ENCODE assay signal across 8 mouse cellular contexts in the genomic region with DNA sequence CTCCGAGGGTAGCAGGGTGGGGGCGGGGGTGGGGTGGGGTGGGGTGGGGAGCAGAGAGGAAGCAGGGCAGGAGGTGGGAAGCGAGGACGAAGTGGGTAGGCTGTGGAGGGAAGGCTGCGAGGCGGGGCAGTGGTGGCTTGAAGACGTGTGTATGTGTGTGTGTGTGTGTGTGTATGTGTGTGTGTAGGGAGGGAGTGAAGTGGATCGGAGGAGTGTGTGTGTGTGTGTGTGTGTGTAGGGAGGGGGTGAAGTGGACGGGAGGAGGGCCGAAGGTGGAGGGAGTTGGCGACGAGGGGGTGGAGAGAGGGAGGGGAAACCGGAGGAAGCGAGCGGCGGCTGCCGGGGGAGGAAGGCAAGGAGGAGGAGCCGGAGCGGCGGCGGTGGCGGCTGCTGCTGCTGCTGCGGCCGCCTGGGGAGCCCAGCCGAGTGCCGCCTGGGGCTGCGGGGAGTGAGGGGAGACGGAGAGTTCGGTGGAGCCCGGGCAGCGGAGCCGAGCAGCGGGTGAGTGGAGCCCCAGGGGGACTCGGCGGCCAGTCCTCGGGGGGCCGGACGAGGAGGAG. TPM values are rescaled to one million over a fixed set of nuclear protein-coding genes. Genes with fewer than 3 reads are reported as not detected.
DNase-seq lines count a peak whose midpoint lies in the region; ATAC-seq and TF ChIP-seq lines count a peak whose summit lies in the region.

A gene (plus strand): TSS at position 351 of the 560 bp plus-strand sequence.

- intact Hi-C loops in gastrocnemius, adult 2 months (cut with DNase I), result loop anchor here (5.0 kb wide), 1 partner anchor 126 kb away; no protein-coding TSS in a partner anchor

- peak; percentile 70 for DNase-seq in T-cell, adult 2 months (ENCODE audit: low spot score)
- DNase-seq in gastrocnemius, adult 2 months, result peak; percentile 85
- peak; percentile 18 to 23 for DNase-seq in left cerebral cortex, adult 8-10 months (ENCODE audit: low spot score in 2 of 2)
- DNase-seq in right cerebral cortex, postnatal 10 days (ENCODE audit: low spot score in 2 of 2), result peak; percentile 77 to 82
- peak; percentile 84 for DNase-seq in urinary bladder, postnatal 14 days (ENCODE audit: low spot score)

- H3K27ac ChIP-seq in gastrocnemius, adult 2 months, result peak within 1 kb of the TSS; percentile 85
- H3K27ac ChIP-seq in hindbrain, embryonic 16.5 days (ENCODE audit: low read depth, low read length), result peak within 1 kb of the TSS; percentile 83

- H3K4me3 ChIP-seq in gastrocnemius, adult 2 months, result peak within 1 kb of the TSS; percentile 83
- H3K4me3 ChIP-seq in hindbrain, embryonic 16.5 days (ENCODE audit: low read length), result peak within 1 kb of the TSS; percentile 62

- WGBS in hindbrain, embryonic 16.5 days, result 8% methylated on average over 13 of the region's 38 CpGs

- no peaks in the 10 kb centered on the region for H3K9me3 ChIP-seq in hindbrain, embryonic 16.5 days (ENCODE audit: control insufficient read depth, low read length)

- H3K27me3 ChIP-seq in hindbrain, embryonic 16.5 days (replicated peaks; ENCODE audit: control insufficient read depth, insufficient read depth, low read length), result peaks cover 2% of the 10 kb centered on the region; the same call in 1 of the 2 replicates

- peak within 1 kb of the TSS; percentile 67 for H3K4me2 ChIP-seq in hindbrain, embryonic 16.5 days (ENCODE audit: low read length)

- no peak for TF ChIP-seq CTCF in gastrocnemius, adult 2 months (IDR thresholded peaks at IDR 0.05)

- H3K9ac ChIP-seq in hindbrain, embryonic 16.5 days (ENCODE audit: low read depth, low read length), result peak within 1 kb of the TSS; percentile 75

- H3K4me1 ChIP-seq in hindbrain, embryonic 16.5 days (ENCODE audit: control insufficient read depth, insufficient read depth, low read depth, low read length), result peaks cover 4% of the 10 kb centered on the region

- H3K36me3 ChIP-seq in hindbrain, embryonic 16.5 days (ENCODE audit: control insufficient read depth, insufficient read depth, low read length), result no peaks in the 10 kb centered on the region

- ATAC-seq in common myeloid progenitor, adult 5-6 weeks (replicated peaks; ENCODE audit: low read depth, poor library complexity, severe bottlenecking), result peak; percentile 71
- ATAC-seq in hindbrain, embryonic 16.5 days, result peak; percentile 83
- ATAC-seq in megakaryocyte, adult 5-6 weeks (ENCODE audit: poor library complexity, severe bottlenecking), result peak; percentile 70

RNA-seq across cellular contexts. Expression of the gene that starts here (rescaled TPM):
- 40.6 and 45.8 TPM in 2 replicates for total RNA-seq in common myeloid progenitor, adult 5-6 weeks (2017)
- total RNA-seq in gastrocnemius, adult 2 months (2021), result 1 to 10 TPM; 1.7 to 2.9 TPM
- polyA plus RNA-seq in hindbrain, embryonic 16.5 days (2015; fragmentation: Nextera tagmentation; extraction: Ambion mirVana), result 23.5 and 26.5 TPM in 2 replicates
- 10 to 100 TPM; 26.6 to 30.2 (median 28.3) TPM for total RNA-seq in left cerebral cortex, adult 8-10 months (2022)
- total RNA-seq in megakaryocyte, adult 5-6 weeks (2015), result 36.5 and 41.4 TPM in 2 replicates
- total RNA-seq in megakaryocyte, adult 5-6 weeks (2017), result 56.6 and 62.1 TPM in 2 replicates

Comparison
In these comparisons a context has a peak if more than half of its experiments do, and no peak if none do; other contexts are left out.
1. Peak in every context shown above with its lines: DNase-seq, ATAC-seq, H3K4me3 ChIP-seq and H3K27ac ChIP-seq.
2. RNA of the gene that starts here (total RNA-seq): 36.5 to 62.1 TPM in megakaryocyte, adult 5-6 weeks, 40.6 to 45.8 TPM in common myeloid progenitor, adult 5-6 weeks and 26.6 to 30.2 TPM in left cerebral cortex, adult 8-10 months; 1.7 to 2.9 TPM in gastrocnemius, adult 2 months; every median in the first group is over 4 times any median in the second.
3. DNase-seq: peak in every context shown above with its lines; median percentile 85 in gastrocnemius, adult 2 months; 84 in urinary bladder, postnatal 14 days; 80 in right cerebral cortex, postnatal 10 days; 70 in T-cell, adult 2 months; 20 in left cerebral cortex, adult 8-10 months.